Mouse (Mus musculus) testis, postnatal 10 days (tissue): ENCODE results near the gene Gbp5.
"Not testable (repeated sequence)": the region's sequence is repeated elsewhere in the genome, so short reads cannot be mapped to it uniquely, and the experiment has no call there.

Experiments
- DNase-seq: peaks from one replicate; pipeline ENCODE4 v3.0.0; 2021; ENCODE audit warnings: low spot score

The Gbp5 gene

GRCm38 (mm10) chr3:142542776-142543175 is 49.0 kb downstream of the Gbp5 start:
- not testable (repeated sequence) for DNase-seq

GRCm38 (mm10) chr3:142546690-142547089 is 52.9 kb downstream of the Gbp5 start:
- no peak for DNase-seq

GRCm38 (mm10) chr3:142550052-142550676 is 56.4 kb downstream of the Gbp5 start:
- no peak for DNase-seq

DNA sequence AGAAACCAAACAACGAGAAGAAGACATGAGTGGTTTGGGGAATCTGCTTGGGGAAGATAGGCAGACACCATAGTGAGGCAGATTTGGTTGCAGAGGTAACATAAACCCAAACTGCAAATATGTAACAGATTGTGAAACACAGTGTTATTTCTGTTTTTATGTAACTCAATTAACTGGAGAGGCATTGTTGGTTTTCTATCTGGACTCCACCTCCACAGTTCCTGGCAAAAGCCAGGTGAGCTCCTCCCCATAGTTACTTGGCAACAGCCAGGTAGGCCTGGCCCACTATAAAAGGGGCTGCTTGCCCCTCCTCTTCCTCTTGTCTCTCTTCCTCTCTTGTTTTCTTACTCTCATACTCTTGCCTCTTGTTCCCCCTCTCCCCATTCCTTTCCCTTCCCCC is 60.8 kb downstream of the Gbp5 start:
- DNase-seq = no peak

DNA sequence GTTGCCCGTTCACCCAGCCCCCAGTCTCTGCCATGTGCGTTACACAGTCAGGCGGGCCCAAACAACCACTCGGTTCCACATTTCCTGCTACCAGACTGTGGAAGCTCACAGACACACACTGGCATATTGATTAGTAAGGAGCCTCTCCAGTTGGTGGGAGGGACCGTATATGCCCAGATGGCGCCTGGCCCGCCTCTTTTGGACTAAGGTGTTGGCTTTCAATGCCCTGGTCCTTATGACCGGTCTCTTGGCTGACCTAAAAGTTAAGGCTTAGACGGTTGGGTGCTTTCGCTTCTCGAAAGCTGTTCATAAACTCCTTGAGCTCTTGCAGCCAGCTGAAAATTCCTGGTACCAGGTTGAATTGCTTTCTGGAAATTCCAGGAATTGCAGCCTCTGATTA is 61.8 kb downstream of the Gbp5 start:
- no peak for DNase-seq

- no peak for DNase-seq
Observed at GRCm38 (mm10) chr3:142559632-142560228, 66.0 kb downstream of the Gbp5 start, which contains the start of gene Gbp3. Gbp3 (plus strand) TSS chr3:142560026.

DNA sequence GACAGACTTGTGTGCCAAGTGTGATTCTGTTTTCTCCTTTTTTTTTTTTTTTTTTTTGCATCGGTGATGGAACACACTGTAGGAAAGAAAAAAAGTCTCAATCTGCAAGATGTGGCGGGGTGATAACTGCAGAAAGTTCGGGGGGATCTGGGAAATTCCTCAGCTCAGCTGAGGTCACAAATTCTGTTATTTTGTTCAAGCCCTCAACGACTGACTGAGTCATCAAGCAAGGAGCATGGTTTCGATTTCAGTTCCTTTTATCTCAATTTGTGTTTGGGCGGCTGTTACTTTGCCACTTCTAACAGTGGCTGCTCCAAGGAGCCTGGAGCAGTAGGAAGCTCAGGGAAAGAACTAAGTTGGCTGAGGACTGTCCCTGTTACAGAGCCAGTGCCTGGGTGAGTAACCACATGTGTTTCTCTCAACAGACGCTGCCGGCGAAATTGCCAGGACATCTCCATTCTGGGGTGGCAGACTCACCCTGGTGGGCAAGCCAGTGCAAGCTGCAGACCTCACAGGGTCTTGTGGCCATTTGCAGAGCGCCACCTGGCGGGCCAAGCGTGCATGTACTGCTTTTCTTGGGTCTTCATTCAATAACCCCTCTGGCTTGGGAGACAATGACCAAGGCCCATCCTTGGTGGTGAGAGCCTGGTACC is 66.6 kb downstream of the Gbp5 start:
- DNase-seq = peak; percentile 91

DNA sequence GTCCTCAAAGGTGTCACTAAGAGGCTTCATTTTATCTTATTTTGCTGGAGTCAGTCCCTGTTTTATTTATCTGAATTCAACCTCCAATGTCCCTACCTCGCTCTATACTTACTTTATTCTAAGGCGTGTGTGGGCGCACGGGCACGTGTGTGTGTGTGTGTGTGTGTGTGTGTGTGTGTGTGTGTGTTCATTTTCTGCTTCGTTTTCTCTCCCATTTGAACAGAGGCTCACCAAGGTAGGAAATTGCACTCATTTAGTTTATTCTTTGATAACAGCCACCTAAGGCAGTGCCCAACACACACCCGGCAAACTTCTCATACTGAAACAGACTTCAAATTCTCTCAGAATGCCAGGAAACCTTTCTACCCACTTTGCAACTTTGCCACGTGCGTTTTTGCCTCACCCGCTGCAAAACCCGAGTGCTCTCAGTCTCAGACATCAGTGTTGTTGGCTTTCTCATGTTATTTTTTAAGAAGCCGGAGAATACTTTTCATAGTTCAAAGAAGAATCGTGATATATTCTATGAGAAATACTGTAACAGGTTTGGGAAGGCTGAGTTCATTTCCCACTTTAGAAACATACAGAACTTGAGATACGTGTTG is 67.4 kb downstream of the Gbp5 start:
- no peak for DNase-seq

DNA sequence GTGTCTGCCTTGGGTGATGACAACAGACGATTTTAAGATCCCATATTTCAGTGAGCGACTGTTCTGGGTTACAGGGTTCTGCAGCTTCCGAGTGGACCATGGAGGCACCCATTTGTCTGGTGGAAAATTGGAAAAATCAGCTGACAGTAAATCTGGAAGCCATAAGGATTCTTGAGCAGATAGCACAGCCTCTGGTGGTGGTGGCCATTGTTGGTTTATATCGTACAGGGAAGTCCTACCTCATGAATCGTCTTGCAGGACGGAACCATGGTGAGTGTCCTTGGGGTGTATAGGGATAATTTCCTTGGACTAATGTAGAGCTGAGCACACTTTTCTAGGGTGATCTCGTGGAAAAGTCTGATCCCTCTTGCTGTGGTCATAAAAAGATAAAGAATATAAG is 67.9 kb downstream of the Gbp5 start:
- DNase-seq = no peak

DNA sequence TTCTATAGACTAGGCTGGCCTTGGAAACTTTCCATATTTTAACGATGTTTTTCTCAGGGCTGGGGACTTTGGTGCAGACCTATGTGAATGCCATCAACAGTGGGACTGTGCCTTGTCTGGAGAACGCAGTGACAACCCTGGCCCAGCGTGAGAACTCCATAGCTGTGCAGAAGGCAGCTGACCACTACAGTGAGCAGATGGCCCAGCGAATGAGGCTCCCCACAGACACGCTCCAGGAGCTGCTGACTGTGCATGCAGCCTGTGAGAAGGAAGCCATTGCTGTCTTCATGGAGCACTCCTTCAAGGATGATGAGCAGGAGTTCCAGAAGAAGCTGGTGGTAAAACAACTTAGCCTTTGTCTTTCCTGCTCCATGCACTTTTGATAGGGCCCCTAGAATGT is 73.7 kb downstream of the Gbp5 start:
- not testable (repeated sequence) for DNase-seq

GRCm38 (mm10) chr3:142570738-142571137 is 77.0 kb downstream of the Gbp5 start:
- DNase-seq = no peak
